Comparison of ENCODE assay signal across 8 mouse cellular contexts in genomic region chr11:22857705-22858440, GRCm38 (mm10). TPM values are rescaled to one million over a fixed set of nuclear protein-coding genes. Genes with fewer than 3 reads are reported as not detected.
DNase-seq lines count a peak whose midpoint lies in the region; ATAC-seq and TF ChIP-seq lines count a peak whose summit lies in the region.

No protein-coding gene starts in this region.

- no peak for ATAC-seq in hindbrain, postnatal 0 days
- no peak for ATAC-seq in stomach, embryonic 16.5 days (ENCODE audit: insufficient read depth, low FRiP score)

- H3K9ac ChIP-seq in hindbrain, postnatal 0 days (replicated peaks; ENCODE audit: low read length): 0 out of 2 replicates have a peak overlapping the region, but pooled peaks have one; percentile 53
- H3K9ac ChIP-seq in stomach, embryonic 16.5 days (ENCODE audit: low read length): peak overlapping the region; percentile 87

- TF ChIP-seq CTCF in hindbrain, postnatal 0 days (IDR thresholded peaks at IDR 0.05; ENCODE audit: low read depth): no peak

- H3K27ac ChIP-seq in embryonic facial prominence, embryonic 10.5 days (replicated peaks): no peak overlapping the region
- H3K27ac ChIP-seq in hindbrain, postnatal 0 days: no peak overlapping the region
- H3K27ac ChIP-seq in stomach, embryonic 16.5 days (ENCODE audit: low read length): peak overlapping the region; percentile 95; the same call in 1 of the 2 replicates

- no peaks in the 10 kb centered on the region for H3K36me3 ChIP-seq in embryonic facial prominence, embryonic 10.5 days (replicated peaks)
- H3K36me3 ChIP-seq in hindbrain, postnatal 0 days (ENCODE audit: insufficient read depth, low read length): no peaks in the 10 kb centered on the region
- H3K36me3 ChIP-seq in stomach, embryonic 16.5 days (ENCODE audit: control insufficient read depth, insufficient read depth, low read length): no peaks in the 10 kb centered on the region

- no peaks in the 10 kb centered on the region for H3K9me3 ChIP-seq in embryonic facial prominence, embryonic 10.5 days
- no peaks in the 10 kb centered on the region for H3K9me3 ChIP-seq in hindbrain, postnatal 0 days (ENCODE audit: low read length)
- H3K9me3 ChIP-seq in stomach, embryonic 16.5 days (replicated peaks; ENCODE audit: control insufficient read depth, low read length): no peaks in the 10 kb centered on the region

- H3K4me2 ChIP-seq in hindbrain, postnatal 0 days (ENCODE audit: low read depth, low read length): peak overlapping the region; percentile 98
- peak overlapping the region; percentile 97 for H3K4me2 ChIP-seq in stomach, embryonic 16.5 days (ENCODE audit: low read depth, low read length)

- peaks cover 24% of the 10 kb centered on the region for H3K4me1 ChIP-seq in embryonic facial prominence, embryonic 10.5 days
- H3K4me1 ChIP-seq in hindbrain, postnatal 0 days (ENCODE audit: insufficient read depth, low read length): peaks cover 12% of the 10 kb centered on the region; the same call in 1 of the 2 replicates
- H3K4me1 ChIP-seq in stomach, embryonic 16.5 days (ENCODE audit: control insufficient read depth, insufficient read depth, low read length): peaks cover 13% of the 10 kb centered on the region

- peaks cover 72% of the 10 kb centered on the region for H3K27me3 ChIP-seq in embryonic facial prominence, embryonic 10.5 days (replicated peaks; ENCODE audit: low read depth, poor library complexity, severe bottlenecking)
- H3K27me3 ChIP-seq in hindbrain, postnatal 0 days (ENCODE audit: insufficient read depth, low read length): peaks cover 11% of the 10 kb centered on the region; the same call in 1 of the 2 replicates
- no peaks in the 10 kb centered on the region for H3K27me3 ChIP-seq in stomach, embryonic 16.5 days (ENCODE audit: control insufficient read depth, insufficient read depth, low read length)

- peak; percentile 50 to 54 for DNase-seq in lung, adult 18-20 months
- DNase-seq in lung, postnatal 14 days: no peak
- DNase-seq in embryonic facial prominence, embryonic 10.5 days (ENCODE audit: low spot score): peak; percentile 44
- peak; percentile 17 for DNase-seq in hindbrain, postnatal 0 days (ENCODE audit: low spot score)
- peak; percentile 52 to 53 for DNase-seq in lung, postnatal 4 days
- DNase-seq in left cerebral cortex, adult 11 months (ENCODE audit: low spot score): no peak
- no peak for DNase-seq in left cerebral cortex, adult 8-10 months (ENCODE audit: low spot score in 2 of 2)

- 14% methylated on average over 25 of the region's 25 CpGs for WGBS in embryonic facial prominence, embryonic 10.5 days
- WGBS in hindbrain, postnatal 0 days: 26% methylated on average over 25 of the region's 25 CpGs
- WGBS in stomach, embryonic 16.5 days: 26% methylated on average over 25 of the region's 25 CpGs

- peak overlapping the region; percentile 75 for H3K4me3 ChIP-seq in embryonic facial prominence, embryonic 10.5 days
- H3K4me3 ChIP-seq in hindbrain, postnatal 0 days (ENCODE audit: low read length): peak overlapping the region; percentile 80
- H3K4me3 ChIP-seq in stomach, embryonic 16.5 days (replicated peaks; ENCODE audit: low read length): peak overlapping the region; percentile 79

RNA-seq across cellular contexts. Expression of gene B3gnt2, which starts 2.9 kb away (rescaled TPM):
- polyA plus RNA-seq in embryonic facial prominence, embryonic 10.5 days (2016; fragmentation: Nextera tagmentation; extraction: Ambion mirVana): 2.4 and 3.4 TPM in 2 replicates
- 4.8 and 9.2 TPM in 2 replicates for total RNA-seq in hindbrain, postnatal 0 days (2014; rRNA removed)
- 2.9 and 4.5 TPM in 2 replicates for polyA plus RNA-seq in hindbrain, postnatal 0 days (2015; fragmentation: Nextera tagmentation; extraction: Ambion mirVana)
- polyA plus RNA-seq in stomach, embryonic 16.5 days (2015; fragmentation: Nextera tagmentation; extraction: Ambion mirVana): 12.7 and 12.9 TPM in 2 replicates
- 10 to 100 TPM in 3 of 4 experiments, 1 to 10 TPM in 1; 6.2 to 24.7 (median 14.2) TPM for total RNA-seq in left cerebral cortex, adult 8-10 months (2022)

Comparison
In these comparisons a context has a peak if more than half of its experiments do, and no peak if none do; other contexts are left out.
1. DNase-seq: peak in lung, adult 18-20 months (2 of 2), embryonic facial prominence, embryonic 10.5 days (single experiment), hindbrain, postnatal 0 days (single experiment) and lung, postnatal 4 days (2 of 2); none in lung, postnatal 14 days (single experiment), left cerebral cortex, adult 11 months (single experiment) and left cerebral cortex, adult 8-10 months (0 of 2).
2. Peak in every context shown above with its lines, with median percentiles within 50 percentile points of each other: H3K4me3 ChIP-seq.